8 mouse cellular contexts compared by ENCODE assay signal in genomic region chr19:10688537-10689352, GRCm38 (mm10). TPM values are rescaled to one million over a fixed set of nuclear protein-coding genes. Genes with fewer than 3 reads are reported as not detected.
DNase-seq lines count a peak whose midpoint lies in the region; ATAC-seq lines count a peak whose summit lies in the region.

Gene Vps37c, plus strand, starts transcription at chr19:10688735.

- peak within 1 kb of the TSS; percentile 83 for H3K9ac ChIP-seq in hindbrain, embryonic 12.5 days

- peak; percentile 96 for DNase-seq in Muller cell, postnatal 12 days (ENCODE audit: inconsistent ontology term)
- DNase-seq in cerebellum, adult 9-11 months = peak; percentile 94
- peak; percentile 85 to 91 for DNase-seq in frontal cortex, postnatal 10 days (ENCODE audit: low spot score in 2 of 2)
- peak; percentile 94 for DNase-seq in layer of hippocampus, postnatal 14 days (ENCODE audit: low spot score in 2 of 2)
- DNase-seq in lung, postnatal 14 days = peak; percentile 97
- DNase-seq in retina, adult 2 months (ENCODE audit: low read depth, low spot score) = peak; percentile 84
- DNase-seq in thymus, postnatal 36 days = peak; percentile 85 to 97

- ATAC-seq in hindbrain, embryonic 12.5 days (ENCODE audit: low FRiP score) = peak; percentile 94

- H3K9me3 ChIP-seq in hindbrain, embryonic 12.5 days (replicated peaks) = no peaks in the 10 kb centered on the region

- H3K4me1 ChIP-seq in hindbrain, embryonic 12.5 days = peaks cover 28% of the 10 kb centered on the region

- peak within 1 kb of the TSS; percentile 97 for H3K27ac ChIP-seq in hindbrain, embryonic 12.5 days

- no peaks in the 10 kb centered on the region for H3K36me3 ChIP-seq in hindbrain, embryonic 12.5 days

- WGBS in hindbrain, embryonic 12.5 days = under 1% methylated on average over 72 of the region's 74 CpGs

- peak within 1 kb of the TSS; percentile 73 for H3K4me2 ChIP-seq in hindbrain, embryonic 12.5 days (replicated peaks)

- no peaks in the 10 kb centered on the region for H3K27me3 ChIP-seq in hindbrain, embryonic 12.5 days

- peak within 1 kb of the TSS; percentile 76 for H3K4me3 ChIP-seq in hindbrain, embryonic 12.5 days

RNA-seq across cellular contexts. Expression of gene Vps37c, which starts in this region (rescaled TPM):
- 36.6 and 37.5 TPM in 2 replicates for polyA plus RNA-seq in hindbrain, embryonic 12.5 days (2016; fragmentation: Nextera tagmentation; extraction: Ambion mirVana)
- 10 to 100 TPM; 25.1 to 26.6 TPM for total RNA-seq in layer of hippocampus, postnatal 14 days (2021)

Comparison
In these comparisons a context has a peak if more than half of its experiments do, and no peak if none do; other contexts are left out.
1. Peak in every context shown above with its lines: DNase-seq, ATAC-seq, H3K4me3 ChIP-seq and H3K27ac ChIP-seq.